Mouse (Mus musculus): ENCODE data around the gene Zfp512.
"Not testable (repeated sequence)": the region's sequence is repeated elsewhere in the genome, so short reads cannot be mapped to it uniquely, and the experiment has no call there.

Gene Zfp512

DNA sequence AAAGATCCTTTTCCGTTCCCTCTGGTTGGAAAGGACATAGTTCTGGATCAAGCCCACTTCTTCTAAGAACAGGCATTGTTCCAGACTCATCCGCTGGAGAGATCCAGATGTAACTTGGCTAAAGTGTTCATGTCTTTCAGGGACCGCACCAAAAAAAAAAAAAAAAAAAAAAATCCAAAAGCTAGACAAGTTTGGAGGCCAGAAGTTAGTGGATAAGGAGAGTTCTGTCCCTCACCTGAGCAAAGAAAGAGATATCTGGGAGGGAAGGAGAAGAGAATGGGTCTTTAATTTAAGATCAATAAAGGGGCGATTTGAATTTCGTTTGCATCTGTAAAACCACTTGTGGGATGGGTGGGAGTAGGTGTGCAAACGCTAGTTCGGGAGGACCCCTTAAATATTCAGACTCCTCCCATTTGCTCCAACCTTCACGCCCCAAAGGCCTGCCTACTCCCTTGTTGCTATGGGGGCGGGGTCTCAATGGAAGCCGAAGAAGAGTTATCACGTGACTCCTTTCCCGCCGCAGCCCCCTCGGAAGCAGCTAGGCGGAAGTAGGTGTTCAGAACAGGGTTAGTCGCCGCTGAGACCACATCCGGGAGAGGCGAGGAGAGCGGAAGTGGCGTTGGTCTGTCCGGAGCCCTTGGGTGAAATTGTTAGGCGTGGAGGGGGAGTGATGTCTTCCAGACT is at the start of gene Zfp512:
Gene Zfp512, plus strand, starts transcription at position 554 of the 684 bp plus-strand sequence.
- DNase-seq (ENCODE audit: low read depth, low spot score), result peak; percentile 78

- DNase-seq (ENCODE audit: low read depth, low spot score), result not testable (repeated sequence)
Observed at GRCm38 (mm10) chr5:31434727-31435126, 17.5 kb upstream of the Zfp512 start.

GRCm38 (mm10) chr5:31451336-31451735 is 895 bp upstream of the Zfp512 start:
- DNase-seq (ENCODE audit: low read depth, low spot score), result no peak

DNA sequence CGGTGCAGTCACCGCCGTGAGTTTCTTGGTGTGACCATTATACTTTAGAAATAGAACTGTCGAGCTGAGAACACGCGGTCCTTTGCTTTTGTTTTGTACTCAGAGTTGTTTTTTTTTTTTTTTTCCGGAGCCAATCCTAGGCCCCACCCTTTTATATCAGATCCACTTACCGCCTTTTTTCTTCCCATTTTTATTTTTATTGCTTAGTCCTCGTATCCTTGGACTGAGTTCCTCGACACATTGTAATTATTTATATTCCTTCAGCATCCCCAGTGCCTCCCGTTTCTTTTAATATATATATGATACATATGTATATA is 289 bp downstream of the Zfp512 start:
- no peak for DNase-seq (ENCODE audit: low read depth, low spot score)

- no peak for DNase-seq (ENCODE audit: low read depth, low spot score)
Observed at GRCm38 (mm10) chr5:31452886-31453410, 717 bp downstream of the Zfp512 start.

DNA sequence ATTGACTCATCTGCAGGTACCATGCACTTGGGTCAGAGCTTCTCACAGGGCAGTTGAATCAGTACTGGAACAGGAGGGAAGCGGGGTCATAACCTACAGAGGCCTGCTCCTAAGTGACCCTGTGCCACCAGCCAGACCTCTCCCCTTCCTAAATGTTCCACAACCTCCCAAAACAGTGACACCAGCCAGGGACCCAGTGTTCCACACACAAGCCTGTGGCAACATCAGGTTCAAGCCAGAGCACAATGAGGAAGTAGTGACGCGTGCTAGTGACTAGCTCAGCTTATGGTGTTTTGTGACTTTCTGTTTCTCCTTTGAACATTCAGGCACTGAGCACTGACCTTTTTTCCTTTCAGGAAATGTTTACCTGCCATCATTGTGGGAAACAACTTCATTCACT is 15.6 kb downstream of the Zfp512 start:
- no peak for DNase-seq (ENCODE audit: low read depth, low spot score)

DNA sequence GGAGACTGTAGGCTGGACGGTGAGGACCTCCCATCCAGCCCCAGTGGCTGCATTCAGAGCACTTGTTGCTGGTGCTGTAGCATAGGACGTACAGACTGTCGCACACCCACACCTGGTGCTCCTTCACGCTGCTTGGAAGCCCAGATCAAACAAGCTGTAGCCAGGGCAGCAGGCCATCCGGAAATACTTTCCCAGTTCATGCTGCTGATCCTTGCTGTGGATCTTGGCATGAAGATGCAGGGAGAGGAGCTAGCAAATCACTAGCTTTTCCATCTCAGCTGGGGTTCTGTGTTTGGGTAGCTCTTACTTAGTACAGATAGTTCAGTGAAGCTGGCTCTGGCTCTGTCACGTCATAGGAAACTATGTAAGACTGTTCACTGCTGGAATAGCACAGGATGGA is 17.5 kb downstream of the Zfp512 start:
- DNase-seq (ENCODE audit: low read depth, low spot score), result no peak

DNA sequence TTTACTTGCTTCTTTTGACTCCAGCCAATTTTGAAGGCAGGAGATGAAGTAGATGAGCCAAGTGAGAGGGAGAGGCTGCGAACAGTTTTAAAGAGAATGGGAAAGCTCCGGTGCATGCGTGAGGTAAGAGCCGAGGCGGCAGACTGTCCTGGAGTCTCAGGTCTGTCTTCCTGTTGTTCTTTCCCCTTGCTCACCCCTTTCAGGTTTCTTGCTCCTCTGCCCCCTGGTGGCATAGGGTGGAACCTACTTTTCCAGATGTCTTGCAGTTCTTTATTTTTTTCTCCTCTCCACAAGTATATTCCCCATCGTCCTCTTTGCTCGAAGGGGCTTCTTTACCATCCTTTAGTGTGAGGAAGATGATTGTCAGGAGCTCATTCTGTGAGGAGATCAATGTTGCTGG is 18.1 kb downstream of the Zfp512 start:
- DNase-seq (ENCODE audit: low read depth, low spot score), result no peak

DNA sequence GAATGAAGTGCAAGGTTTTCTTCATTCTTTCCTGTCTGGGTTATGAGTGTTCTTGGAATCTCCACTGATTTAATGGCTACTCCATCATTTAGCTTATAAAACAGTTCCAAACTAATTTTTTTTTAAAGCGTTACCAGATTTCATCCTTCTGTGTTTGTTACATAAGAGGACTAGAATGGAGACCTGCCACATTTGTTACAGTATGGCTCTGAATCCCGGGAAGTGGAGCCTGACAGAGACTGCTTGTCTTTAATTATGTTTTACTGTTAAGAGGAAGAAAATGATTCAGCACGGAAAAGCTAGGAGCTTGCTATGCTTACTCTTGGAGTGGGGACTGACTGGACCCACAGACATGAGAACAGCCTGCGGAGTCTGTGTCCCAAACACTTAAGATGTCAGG is 28.3 kb downstream of the Zfp512 start:
- DNase-seq (ENCODE audit: low read depth, low spot score), result no peak

GRCm38 (mm10) chr5:31485440-31485839 is 33.2 kb downstream of the Zfp512 start, which contains the start of gene 4930548H24Rik:
Gene 4930548H24Rik, plus strand, starts transcription at chr5:31485740.
- no peak for DNase-seq (ENCODE audit: low read depth, low spot score)

- DNase-seq (ENCODE audit: low read depth, low spot score), result no peak
Observed at GRCm38 (mm10) chr5:31487889-31488288, 35.7 kb downstream of the Zfp512 start.

DNA sequence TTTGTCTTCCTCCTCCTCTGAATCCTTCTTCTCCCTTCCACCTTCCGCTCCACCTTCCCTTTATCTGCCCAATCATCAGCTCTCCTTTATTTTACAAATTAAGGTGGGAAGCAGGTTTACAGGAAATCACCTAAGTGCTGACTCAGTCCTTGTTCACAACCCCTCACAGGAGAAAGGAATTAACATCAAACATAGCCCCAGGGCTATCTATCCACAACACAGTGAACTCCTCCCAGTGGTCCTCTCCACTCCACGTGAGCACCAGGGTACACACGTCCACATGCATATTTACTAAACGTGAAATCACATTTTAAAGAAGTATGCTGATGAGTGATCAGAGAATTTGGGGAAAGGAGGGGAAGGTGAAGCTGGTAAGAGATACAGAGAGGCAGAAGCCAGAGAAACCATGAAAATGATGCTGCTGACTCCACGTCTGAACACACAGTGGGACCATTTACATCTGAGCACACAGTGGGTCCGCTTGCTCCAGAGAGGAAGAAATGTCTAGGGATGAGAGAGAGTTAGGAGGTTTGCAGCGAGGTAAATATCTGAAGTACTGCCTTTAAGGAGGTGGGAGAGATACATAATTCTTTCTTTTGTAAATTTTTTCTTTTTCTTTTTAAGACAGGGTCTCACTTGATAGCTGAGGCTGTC is 37.0 kb downstream of the Zfp512 start:
- DNase-seq (ENCODE audit: low read depth, low spot score), result no peak

DNA sequence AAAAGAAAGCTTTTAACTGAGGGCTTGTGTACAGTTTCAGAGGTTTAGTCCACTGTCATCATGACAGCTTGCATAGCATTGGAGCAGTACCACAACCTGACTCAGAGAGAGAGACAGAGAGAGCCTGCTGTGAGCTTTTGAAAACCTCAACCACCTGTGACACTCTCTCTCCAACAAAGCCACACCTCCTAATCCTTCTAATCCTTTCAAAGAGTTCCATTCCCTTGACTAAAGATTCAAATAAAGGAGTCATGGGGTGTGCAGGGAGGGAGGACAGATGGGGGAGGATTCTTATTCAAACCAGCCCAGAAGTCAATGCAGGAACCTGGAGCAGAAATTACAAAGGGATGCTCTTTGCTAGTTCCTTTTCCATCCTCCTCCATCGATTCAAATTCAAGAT is 39.8 kb downstream of the Zfp512 start:
- no peak for DNase-seq (ENCODE audit: low read depth, low spot score)

DNA sequence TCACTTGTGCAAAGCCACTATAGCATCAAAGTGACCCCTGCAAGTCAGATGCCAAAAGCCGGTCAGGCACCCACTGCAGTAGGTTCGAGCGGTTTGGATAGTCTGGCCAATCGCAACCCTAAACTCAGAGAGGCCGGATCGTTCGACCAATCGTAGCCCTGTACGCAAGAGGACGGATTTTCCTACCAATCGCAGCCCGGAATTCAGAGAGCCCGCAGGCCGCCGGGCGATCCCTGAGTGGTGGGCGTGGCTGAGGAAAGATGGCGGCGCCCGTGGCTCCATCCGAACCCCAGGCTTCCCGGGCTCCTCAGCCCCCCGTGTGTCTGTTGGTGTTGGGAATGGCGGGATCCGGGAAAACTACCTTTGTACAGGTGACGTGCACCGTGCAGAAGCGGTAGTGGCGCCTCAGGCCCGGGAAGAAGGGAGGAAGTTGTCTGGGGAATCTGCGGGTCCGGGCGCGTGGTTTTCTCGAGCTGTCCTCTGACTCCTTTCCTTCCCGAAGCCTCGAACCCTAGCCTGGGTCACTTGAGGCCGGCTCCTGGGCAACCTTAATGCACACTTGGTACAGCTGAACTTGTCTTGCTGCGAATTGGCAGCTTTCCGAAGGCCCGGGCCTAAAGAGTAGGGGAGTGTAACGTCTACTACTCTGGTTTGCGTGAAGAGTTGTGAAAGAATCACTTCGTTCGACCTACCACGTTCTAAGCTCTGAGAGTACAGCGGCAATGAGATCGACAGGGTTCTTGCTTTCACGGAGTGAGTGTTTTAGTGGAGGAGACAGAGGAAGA is 42.5 kb downstream of the Zfp512 start, which contains the start of gene Gpn1:
Gene Gpn1, plus strand, starts transcription at position 229 of the 785 bp plus-strand sequence.
- DNase-seq (ENCODE audit: low read depth, low spot score), result peak; percentile 78

GRCm38 (mm10) chr5:31504843-31505242 is 52.6 kb downstream of the Zfp512 start:
- DNase-seq (ENCODE audit: low read depth, low spot score), result no peak

GRCm38 (mm10) chr5:31512481-31512880 is 60.2 kb downstream of the Zfp512 start:
- no peak for DNase-seq (ENCODE audit: low read depth, low spot score)

DNA sequence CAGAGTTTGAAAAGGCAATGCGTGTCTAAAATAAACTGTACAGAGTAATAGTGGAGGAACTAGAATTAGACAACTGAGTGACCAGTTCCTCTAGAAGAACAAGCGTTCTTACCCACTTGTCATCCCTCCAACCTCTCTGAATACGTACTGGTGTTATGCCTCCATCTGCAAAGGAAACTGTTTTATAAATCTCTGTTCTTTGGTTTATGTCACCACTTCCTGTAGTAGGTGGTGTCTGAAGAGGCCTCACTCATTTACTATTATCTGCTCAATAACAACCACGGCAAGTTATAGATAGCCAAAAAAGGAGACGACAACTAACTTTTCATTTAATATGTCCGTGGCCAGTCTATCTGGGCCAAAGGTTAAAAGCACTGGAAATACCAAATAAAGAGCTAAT is 68.3 kb downstream of the Zfp512 start:
- no peak for DNase-seq (ENCODE audit: low read depth, low spot score)

DNA sequence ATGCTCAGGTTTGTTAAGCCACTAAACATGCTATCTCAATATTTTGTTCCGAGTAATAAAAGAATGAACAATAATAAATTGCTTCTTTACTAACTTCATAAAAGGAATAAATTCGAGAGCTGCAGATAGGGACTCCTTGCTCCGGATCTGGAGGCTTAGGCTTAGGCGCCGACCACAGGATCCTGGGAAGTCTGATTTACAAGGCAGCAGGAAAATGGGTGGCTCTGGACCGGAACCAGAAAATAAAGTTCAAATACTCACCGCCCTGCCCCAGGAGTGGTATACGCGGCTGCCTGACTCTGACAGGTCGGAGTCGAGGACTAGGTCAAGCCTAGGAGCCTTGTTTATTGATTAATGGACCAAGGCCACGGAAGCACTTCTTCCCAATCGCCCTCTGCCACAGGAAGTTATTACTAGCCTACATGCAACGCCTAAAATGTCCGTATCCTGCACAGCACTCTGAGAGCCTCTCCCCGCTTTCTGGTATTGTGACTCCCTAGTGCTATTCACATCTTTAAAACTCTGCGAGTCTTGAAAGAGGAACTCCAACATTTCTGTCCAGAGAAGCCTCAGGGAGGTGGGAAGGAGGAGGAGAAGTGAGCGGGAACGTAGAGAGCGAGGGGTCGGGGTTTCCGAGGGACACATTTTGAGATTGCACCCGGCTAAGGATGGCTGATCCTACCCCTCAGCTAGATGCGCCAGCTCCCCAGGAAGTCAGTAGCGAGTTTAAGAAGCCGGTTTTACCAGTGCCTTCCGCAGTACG is 74.3 kb downstream of the Zfp512 start, which contains the start of gene Slc4a1ap:
Gene Slc4a1ap, plus strand, starts transcription at position 642 of the 763 bp plus-strand sequence.
- peak; percentile 90 for DNase-seq (ENCODE audit: low read depth, low spot score)

DNA sequence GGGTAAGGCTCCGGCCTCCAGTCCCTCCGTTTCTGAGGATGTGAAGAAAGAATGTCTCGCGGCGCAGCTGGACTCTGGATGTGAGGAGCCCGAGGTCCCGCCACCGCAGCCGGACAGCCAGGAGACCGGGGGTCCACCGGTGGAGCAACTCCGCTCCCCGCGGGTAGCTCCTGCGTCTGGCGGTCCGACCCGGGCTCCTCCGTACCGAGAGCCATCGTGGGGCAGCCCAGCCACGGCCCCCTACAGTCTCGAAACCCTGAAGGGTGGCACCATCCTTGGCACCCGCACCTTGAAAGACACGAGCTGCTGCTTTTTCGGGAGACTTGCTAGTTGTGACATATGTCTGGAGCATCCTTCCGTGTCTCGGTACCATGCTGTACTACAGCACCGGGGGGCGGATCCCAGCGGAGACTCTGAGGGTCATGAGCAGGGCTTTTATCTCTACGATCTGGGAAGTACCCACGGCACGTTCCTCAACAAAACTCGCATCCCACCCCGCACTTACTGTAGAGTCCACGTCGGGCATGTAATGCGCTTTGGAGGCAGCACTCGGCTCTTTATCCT is 75.0 kb downstream of the Zfp512 start:
- no peak for DNase-seq (ENCODE audit: low read depth, low spot score)

GRCm38 (mm10) chr5:31527707-31528106 is 75.5 kb downstream of the Zfp512 start, which contains the start of gene Supt7l:
Gene Supt7l, minus strand, starts transcription at chr5:31527807.
- DNase-seq (ENCODE audit: low read depth, low spot score), result not testable (repeated sequence)

GRCm38 (mm10) chr5:31528560-31528959 is 76.3 kb downstream of the Zfp512 start:
- no peak for DNase-seq (ENCODE audit: low read depth, low spot score)
